Mouse (Mus musculus) granulocyte monocyte progenitor cell, adult 5-6 weeks (primary cell): Measurements from ENCODE around the gene Plekha4. TPM values are rescaled to one million over a fixed set of nuclear protein-coding genes. Genes with fewer than 3 reads are reported as not detected.
A peak's percentile ranks its signal among the peaks of the same experiment; 100 is the strongest.
"Not testable (repeated sequence)": the region's sequence is repeated elsewhere in the genome, so short reads cannot be mapped to it uniquely, and the experiment has no call there.

Source experiments
- ATAC-seq: replicated peaks from 2 replicates; pipeline ENCODE4 v1.8.0; 2016; ENCODE audit warnings: mild to moderate bottlenecking, moderate TSS enrichment, inconsistent platforms; ENCODE audit not compliant: poor library complexity, severe bottlenecking
- total RNA-seq, 2 experiments: library from RNA; stranded (forward) in 1 of 2; stranded (reverse) in 1 of 2; fragments of 200-712, 200-1000 nt in 1 of 2; fragments of >200 nt in 1 of 2; fragmentation: Nextera tagmentation in 1 of 2; gene quantifications; 2 replicates each; pipeline ENCODE4 v1.2.3; 2014 to 2017

Plekha4 gene
- total RNA-seq (2014; fragmentation: Nextera tagmentation): not detected in 2 replicates
- 0.26 TPM in 1 of 2 replicates, not detected in the other for total RNA-seq (2017)

DNA sequence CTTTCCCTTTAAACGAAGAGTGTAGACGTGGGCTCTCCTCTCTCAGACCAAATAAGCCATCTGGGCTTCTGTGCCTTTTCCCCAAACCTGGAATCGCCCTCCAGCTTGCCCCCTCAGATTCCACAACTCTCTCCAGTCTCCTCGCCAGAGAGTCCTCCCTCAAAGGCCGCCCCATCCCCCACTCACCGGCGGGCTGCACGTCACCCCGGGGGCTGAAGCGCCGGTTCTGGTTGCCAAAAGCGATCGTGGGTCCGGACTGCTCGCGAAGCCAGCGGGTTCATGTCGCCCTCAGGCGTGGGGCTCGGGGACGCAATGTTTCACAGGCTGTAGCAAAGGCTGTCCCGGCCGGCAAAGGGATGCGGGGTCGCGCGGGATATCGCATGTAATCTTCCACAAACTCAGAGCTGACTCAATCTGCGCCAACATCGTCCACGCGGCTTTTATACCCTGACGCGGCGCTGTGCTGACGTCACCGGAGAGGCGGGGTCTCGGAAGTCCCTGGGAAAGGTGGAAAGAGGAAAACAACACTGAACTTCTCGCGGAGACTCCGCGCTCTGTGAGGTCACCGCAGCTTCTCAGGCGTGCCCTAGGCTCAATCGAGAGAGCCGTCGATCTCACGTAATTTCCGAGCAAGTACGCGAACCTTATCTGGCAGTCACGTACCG, at the start of gene Plekha4, which contains the start of gene Ppp1r15a:
Gene Plekha4, plus strand, starts transcription at position 522 of the 665 bp plus-strand sequence.
Gene Ppp1r15a, minus strand, starts transcription at position 460 of the 665 bp plus-strand sequence.
- ATAC-seq: peak; percentile 72

DNA sequence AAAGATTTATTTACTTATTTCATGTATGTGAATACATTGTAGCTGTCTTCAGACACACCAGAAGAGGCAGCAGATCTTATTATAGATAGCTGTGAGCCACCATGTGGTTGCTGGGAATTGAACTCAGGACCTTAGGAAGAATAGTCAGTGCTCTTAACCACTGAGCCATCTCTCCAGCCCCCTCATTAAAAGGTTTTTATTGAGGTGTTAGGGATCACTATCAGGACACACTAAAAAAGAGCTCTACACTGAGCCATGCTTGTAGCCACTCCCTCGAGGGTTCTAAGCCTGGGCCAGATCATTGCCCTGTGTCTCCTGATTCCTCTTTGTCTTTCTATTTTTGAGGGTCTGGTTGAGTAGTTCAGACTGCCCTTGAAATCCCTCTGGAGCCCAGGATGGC, 49.7 kb upstream of the Plekha4 start:
- ATAC-seq: no peak

DNA sequence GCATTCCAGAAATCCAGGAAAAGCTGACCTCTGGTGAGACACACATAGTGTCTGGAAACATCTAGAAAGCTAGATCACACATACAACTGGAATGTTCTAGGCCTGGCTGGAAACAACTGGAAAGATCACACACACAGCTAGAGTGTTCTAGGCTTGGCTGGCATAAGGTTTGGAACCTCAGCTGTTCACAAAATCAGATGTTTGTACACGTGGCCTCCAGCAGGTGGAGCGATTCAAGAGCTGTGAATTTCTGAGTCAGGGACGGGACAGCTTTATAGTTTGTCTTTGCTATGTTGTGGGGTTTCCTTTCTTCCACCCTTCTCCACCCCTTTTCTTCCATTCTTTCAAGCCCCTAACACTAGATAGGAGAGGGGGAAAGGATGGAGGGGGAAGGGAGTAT, 49.1 kb upstream of the Plekha4 start:
- ATAC-seq: peak; percentile 44

DNA sequence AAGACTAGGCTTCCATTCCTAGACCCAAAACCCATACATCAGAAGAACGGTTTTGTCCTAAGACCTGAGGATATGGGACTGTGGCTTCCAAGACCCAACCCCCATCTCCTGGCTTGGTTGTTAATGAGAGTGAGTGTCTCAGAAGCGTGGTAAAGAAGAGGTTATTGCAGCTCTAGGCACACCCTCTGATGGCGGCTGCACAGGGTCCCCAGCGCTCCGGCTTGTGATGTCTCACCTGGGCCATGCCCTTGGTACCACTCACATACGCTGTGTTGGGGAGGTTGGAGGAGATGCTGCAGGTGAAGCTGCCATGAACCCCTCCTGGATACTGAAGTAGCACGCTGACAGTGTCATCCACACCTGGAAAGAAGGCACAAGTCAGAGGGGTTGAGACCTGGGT, 47.4 kb upstream of the Plekha4 start:
- no peak for ATAC-seq

DNA sequence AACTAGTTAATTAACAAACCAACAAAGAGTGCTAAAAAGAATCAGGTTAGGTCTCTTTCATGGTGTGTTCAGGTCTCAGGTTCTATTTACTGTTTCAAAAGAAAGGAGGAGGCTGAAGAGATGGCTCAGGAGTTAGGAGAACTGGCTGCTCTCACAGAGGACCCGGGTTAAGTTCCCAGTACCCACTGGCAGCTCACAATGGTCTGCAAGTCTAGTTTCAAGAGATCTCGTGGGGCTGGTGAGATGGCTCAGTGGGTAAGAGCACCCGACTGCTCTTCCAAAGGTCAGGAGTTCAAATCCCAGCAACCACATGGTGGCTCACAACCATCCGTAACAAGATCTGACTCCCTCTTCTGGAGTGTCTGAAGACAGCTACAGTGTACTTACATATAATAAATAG, 45.8 kb upstream of the Plekha4 start:
- ATAC-seq: not testable (repeated sequence)

DNA sequence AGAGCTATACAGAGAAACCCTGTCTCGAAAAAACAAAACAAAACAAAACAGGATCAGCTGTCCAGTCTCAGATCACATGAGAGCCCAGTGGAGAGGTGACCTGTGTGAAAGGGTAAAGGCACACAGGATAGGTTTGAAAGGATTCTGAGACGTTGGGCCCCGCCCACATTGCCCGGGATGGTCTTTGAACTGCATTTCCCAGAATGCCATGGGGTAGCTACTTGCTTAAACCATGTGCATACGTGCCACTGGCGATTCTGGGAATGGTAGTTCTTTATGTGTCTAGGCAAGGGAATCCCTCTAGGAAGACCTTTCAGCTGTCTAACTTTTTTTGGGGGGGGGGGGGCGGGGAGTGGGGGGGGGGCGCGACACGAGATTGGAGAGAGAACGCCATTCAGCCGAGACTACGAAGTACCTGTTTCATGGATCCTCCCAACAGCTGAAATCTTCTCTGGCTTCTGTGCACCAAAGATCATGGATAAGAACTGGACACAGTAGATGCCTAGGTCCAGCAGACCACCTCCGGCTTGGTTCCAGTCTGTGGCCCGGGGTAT, 44.7 kb upstream of the Plekha4 start, which contains the start of gene Tulp2:
Gene Tulp2, plus strand, starts transcription at position 504 of the 554 bp plus-strand sequence.
- ATAC-seq: peak; percentile 69

DNA sequence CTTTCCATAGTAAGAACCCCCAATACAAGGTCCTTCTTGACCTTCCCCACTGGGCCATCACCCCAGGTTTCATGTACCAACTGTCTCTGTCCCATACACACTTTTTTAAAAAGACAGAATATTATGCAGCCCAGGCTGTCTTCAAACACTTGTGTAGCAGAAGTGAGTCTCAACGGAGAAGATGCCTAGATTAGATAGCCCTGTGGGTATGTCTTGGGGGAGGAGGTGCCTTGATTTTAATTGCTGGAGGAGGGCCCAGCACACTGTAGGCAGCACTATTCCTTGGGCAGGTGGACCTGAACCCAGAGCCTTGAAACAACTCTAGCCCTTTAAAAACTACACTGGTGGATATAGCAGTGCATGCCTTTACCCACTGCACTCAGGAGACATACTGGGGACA, 44.0 kb upstream of the Plekha4 start:
- ATAC-seq: no peak

DNA sequence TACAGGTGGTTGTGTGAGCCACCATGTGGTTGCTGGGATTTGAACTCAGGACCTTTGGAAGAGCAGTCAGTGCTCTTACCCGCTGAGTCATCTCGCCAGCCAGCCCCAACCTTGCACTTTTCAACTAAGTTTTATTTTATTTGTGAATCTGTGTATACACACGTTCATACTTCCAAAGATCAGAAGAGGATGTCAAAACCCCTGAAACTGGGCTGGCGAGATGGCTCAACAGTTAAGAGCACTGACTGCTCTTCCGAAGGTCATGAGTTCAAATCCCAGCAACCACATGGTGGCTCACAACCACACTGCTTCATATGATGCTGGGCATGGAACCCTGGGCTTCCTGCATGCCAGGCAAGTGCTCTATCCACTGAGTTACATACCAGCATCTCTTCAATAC, 41.1 kb upstream of the Plekha4 start:
- ATAC-seq: not testable (repeated sequence)

DNA sequence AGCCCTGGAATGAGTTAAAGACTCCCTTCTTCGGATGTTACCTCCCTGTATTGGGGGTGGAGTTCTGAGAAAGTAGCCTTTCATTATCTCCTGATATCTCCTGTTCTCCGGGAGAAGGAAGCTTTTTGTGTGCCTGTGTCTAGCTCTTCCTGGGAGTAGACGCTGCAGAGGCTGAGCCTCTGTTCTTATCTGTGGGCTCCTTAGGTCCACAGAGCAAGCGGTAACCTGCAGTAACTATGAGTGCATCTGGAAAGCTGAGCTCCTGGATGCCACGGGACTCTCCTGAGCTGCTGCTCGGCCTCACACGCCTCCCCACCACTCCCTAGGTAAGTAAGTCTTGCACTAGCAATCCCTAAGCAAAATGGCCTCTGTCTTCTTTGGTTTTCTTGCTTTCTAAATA, 40.0 kb upstream of the Plekha4 start:
- no peak for ATAC-seq

DNA sequence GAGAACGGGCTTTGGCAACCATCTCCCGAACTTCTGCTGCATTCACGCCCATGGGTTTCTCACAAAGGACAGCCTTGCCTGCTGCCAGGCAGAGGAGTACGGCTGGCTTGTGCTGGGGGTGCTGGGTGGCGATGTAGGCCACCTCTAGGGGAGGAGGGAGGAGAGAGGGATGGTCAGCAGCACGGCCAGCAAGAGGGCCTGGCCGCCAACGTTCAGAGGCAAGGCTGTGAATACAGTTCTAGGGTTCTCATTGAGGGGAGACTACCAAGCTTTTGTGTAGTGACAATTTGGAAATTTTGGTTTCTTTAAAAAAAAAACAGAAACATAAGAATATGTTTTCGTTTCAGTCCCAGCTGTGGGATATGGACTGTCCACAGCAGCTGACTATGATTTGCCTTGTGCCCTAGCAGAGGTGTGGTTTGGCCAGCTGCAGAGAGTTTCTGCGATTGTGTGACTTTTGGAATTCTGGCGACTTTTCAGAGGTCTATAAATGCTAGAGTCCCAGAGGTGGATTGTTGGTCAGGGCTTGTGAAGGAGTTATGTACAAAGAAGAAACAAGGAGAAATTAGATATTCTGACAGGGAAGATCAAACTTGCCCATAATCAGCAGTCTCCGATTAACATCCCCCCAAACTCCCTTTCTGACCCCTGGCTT, 39.2 kb upstream of the Plekha4 start, which contains the start of gene Gm45808:
Gene Gm45808, minus strand, starts transcription at position 51 of the 655 bp plus-strand sequence.
- no peak for ATAC-seq

DNA sequence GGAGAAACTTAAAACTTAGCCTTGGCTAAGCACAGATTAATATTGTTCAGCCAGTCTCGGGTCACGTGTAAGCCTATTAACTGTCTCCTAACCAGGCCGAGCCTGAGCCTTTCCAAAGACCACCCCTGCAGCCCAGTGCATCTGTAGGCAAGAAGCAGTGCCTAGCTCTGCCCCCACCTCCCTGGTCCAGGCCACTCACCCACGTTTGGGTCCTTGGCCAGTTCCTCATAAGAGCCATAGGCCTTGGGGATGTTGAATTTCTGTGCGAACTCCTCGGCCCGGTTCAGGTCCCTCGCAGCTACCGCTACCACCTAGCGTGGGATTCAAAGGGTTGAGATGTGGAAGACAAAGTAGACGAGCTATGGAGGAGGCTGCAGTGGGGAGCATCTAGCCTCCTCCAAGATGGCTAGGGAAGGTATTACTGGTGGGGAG, 38.3 kb upstream of the Plekha4 start:
- no peak for ATAC-seq

DNA sequence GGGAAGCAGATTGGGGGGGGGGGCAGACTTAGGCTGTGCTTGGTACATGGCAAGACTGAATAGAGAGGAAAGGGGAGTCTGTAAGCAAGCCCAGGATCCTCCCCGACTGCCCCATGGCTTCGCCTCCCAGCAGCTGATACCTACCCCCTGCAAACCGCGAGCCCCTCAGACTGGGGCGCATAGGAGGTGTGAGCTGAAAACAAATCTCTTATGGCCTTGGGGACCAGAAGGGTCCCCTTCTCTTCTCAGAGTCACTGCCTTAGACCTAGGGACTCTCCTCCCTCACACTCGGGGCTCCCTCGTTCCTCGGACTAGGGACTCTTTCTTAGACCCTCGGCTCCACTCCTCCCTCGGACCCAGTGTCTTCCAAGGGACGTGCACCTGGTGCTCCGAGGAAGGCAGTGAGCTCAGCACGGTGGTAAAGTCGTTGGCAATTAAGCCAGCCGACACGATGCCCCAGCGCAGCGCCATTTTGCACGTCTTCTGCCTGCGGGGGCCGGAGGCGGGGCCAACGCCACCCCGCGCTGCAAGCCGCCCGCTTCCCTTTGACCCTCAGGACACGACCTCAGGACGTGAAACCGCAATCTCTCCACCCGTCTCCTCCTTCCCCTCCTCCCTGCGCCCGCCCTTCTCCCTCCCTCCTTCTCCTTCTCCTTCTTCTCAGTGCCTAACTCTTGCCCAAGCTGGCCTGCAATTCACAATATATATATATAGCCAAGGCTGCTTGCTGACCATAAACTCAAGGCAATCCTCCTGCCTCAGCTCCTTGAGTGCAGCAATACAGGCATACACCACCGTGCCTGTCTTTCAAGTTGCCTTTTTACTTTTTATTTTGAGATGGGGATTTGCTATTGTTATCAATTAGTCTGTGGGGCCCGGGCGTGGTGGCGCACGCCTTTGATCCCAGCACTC, 37.6 kb upstream of the Plekha4 start, which contains the start of gene Dhdh:
Gene Dhdh, minus strand, starts transcription at position 513 of the 912 bp plus-strand sequence.
- ATAC-seq: peak; percentile 96

DNA sequence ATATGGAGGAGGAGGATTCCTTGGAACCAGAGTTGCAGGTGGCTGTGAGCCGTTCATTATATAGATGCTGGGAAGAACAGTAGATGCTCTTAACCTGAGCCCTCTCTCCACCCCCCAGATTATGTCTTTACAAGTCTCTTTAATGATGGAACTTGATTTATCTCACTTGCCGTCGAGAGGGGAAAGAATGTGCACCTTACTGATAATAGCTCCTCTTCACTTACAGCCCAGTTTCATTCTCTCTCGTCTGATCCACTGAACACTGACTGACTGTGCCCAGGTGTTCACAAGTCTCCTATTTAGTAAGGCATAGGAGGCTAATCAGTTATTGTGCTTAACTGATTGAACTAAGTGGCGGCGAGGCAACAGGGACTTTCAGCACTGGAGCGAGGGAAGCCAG, 36.6 kb upstream of the Plekha4 start:
- no peak for ATAC-seq

DNA sequence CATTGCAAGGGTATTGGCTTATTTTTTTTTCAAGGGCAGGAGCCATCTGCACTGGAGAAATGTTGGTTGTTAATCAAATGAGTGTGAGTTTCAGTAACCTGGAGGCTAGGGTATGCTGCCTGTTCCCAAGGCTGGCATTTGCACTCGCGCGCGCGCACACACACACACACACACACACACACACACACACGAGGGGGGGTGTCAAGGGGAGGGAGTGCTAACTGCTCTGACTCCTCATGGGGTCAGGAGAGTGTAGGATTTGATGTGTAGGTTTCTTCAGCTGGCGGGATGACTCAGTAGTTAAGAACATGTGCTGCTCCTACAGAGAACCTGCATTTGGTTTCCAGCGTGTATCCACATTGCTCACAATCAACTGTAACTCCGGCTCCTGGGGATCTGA, 35.3 kb upstream of the Plekha4 start:
- 0 out of 2 replicates have a peak, but pooled peaks have one; percentile 16 for ATAC-seq

DNA sequence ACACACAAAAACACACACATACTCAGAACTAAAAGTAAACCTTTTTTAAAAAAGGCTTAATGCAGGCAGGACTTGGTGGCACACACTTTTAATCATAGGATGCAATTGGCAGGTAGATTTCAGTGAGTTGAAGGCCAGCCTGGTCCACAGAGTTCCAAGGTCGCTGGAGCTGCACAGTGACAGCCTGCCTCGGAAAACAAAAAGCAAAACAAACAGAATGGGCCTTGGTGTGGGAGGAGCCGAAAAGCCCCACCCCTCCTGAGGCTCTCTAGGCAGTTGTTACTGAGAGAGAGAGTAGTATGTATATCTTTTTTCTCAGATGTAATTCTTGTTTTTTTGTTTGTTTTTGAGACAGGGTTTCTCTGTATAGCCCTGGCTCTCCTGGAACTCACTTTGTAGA, 34.9 kb upstream of the Plekha4 start:
- no peak for ATAC-seq

DNA sequence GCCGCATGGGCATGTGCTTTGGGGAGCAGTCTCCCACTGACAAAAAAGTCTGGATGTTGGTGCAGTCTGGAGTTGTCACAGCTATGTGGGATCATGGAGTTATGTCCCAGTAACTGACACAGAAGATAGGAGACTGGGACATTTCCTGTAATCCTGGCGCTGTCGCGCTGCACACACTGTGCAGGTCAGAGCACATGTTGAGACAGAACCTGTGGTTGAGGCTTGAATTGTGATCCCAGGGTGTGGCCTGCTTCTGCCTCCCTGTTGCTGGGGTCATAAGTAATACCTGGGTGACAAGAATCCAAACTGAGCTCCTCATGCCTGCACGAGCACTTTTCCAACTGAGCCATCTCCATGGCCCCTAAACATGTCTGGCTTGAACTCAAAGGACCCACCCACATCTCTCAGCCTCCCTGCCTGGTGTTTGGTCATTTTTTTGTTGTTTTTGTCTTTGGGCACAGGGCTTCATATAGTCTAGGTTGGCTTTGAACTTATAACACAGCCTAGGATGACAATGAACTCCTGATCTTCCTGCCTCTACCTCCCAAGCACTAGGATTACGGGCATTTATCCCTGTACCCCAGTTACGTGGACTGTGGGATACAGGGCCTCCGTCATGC, 33.8 kb upstream of the Plekha4 start:
- no peak for ATAC-seq

DNA sequence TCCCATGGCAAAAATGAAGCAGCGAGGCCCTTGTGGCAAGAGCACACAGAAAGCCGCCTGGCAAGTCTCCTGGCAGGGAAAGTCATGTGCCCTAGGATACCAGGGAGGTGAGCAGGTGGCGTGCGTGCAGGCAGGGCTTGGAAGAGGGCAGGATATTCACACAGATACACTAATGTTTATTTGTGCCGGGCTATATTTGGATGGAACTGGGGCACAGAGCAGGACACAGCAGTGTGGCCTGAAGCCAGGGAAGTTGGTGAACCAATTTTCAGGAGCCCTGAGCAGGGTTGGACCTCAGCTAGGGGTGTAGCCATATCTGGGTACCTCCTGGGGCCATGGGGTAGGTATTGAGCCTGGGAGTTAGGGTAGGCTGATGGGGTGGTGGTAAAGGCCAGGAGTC, 33.2 kb upstream of the Plekha4 start:
- no peak for ATAC-seq

DNA sequence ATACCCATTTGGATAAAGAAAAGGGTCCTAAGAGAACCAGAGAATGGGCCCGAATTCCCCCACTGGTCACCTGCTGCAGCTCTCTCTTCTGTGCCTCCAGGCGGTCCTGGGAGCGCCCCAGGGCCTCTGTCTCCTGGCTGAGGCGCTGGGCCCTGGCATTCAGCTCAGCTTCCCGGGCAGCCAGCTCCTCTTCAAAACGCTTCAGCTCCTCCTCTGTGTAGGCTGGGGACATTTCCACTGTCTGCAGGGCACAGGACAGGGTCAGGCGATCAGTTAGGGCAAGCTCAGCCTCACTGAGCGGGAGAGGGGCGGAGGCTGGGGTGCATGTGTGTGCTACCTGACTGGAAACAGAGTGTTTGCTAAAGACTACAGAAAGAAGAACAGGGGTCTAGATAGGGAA, 31.6 kb upstream of the Plekha4 start:
- no peak for ATAC-seq

DNA sequence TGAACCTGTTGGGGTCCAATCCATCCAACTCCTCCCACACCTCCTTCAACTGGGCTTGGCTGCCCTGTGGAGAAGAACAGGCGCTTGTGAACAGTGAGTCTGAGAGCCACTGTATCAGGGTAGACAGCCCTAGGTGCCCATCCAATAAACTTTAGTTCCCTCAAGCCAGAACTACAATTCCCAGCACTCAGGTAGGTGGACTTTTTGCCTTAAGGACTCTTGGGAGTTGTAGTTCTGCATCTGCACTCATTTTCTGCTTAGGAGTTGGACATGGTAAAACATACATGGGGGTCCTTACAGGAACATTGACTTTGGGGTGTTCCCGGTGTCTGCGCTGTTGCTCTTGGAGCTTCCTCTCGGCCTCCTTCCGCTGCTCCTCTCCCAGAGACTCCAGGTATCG, 27.7 kb upstream of the Plekha4 start:
- ATAC-seq: no peak

DNA sequence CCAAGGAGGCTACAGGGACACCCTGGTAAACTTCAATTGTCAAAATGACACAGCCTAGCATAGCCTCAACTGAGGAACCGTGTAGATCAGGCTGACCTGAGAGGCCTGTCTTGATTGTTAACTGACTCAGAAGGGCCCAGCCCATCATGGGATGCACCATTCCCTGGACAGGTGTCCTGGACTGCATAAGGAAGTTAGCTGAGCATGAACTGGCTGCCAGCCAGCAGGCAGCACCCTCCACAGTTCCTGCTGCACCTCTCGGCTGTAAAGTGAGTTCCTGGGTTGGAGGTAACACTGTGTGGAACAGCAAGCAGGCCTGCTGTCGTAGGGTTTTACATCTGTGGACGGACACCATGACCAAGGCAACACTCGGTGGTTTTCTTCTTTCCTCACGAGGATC, 18.5 kb upstream of the Plekha4 start:
- ATAC-seq: no peak
